Mouse (Mus musculus) hindbrain, postnatal 0 days (tissue): ENCODE data around the gene Slc6a5. TPM values are rescaled to one million over a fixed set of nuclear protein-coding genes. Genes with fewer than 3 reads are reported as not detected.

ENCODE experiments used
- ATAC-seq: fragments of 200-750 bp; cut with Nextera tagmentation; 2 replicates; pipeline ENCODE4 v1.8.0; 2017; ENCODE audit warnings: mild to moderate bottlenecking, moderate TSS enrichment, moderate library complexity
- DNase-seq: peaks from one replicate; pipeline ENCODE4 v3.0.0-alpha.2; 2015; ENCODE audit warnings: low spot score
- H3K27ac ChIP-seq: fragments of 300-500 bp; sonication (generic); 2 replicates; pipeline ENCODE4 v1.5.1; 2014; ENCODE audit warnings: mild to moderate bottlenecking
- H3K27me3 ChIP-seq: fragments of 300-500 bp; sonication (generic); 2 replicates; pipeline ENCODE4 v1.6.1; 2014; ENCODE audit warnings: low read length, mixed read lengths; ENCODE audit not compliant: insufficient read depth
- H3K36me3 ChIP-seq: fragments of 300-500 bp; sonication (generic); 2 replicates; pipeline ENCODE4 v1.6.1; 2014; ENCODE audit warnings: low read length, mixed read lengths; ENCODE audit not compliant: insufficient read depth
- H3K4me1 ChIP-seq: fragments of 300-500 bp; sonication (generic); 2 replicates; pipeline ENCODE4 v1.6.1; 2014; ENCODE audit warnings: antibody characterized with exemption, low read length, mixed read lengths; ENCODE audit not compliant: insufficient read depth
- H3K4me2 ChIP-seq: fragments of 300-500 bp; sonication (generic); 2 replicates; pipeline ENCODE4 v1.6.1; 2014; ENCODE audit warnings: low read depth, mild to moderate bottlenecking, low read length, moderate library complexity, mixed read lengths
- H3K4me3 ChIP-seq: fragments of 300-500 bp; sonication (generic); 2 replicates; pipeline ENCODE4 v1.5.1; 2014; ENCODE audit warnings: low read length
- H3K9ac ChIP-seq: fragments of 300-500 bp; sonication (generic); replicated peaks from 2 replicates; pipeline ENCODE4 v1.6.1; 2014; ENCODE audit warnings: mild to moderate bottlenecking, low read length, moderate library complexity, mixed read lengths
- H3K9me3 ChIP-seq: fragments of 300-500 bp; sonication (generic); 2 replicates; pipeline ENCODE4 v1.6.1; 2016; ENCODE audit warnings: low read length, mixed read lengths
- CTCF ChIP-seq: IDR thresholded peaks from 2 replicates; pipeline ENCODE4 v1.5.1; 2016; ENCODE audit warnings: antibody characterized with exemption, control low read depth, low read depth
- WGBS: fragments of 180-500 bp; shearing (Covaris S2); extraction: QIAGEN DNeasy Blood & Tissue Kit; methylation state at CpG from one replicate; pipeline ENCODE4 v1.1.7; 2014; 5-methylcytosine and 5-hydroxymethylcytosine counted together
- polyA plus RNA-seq: library from polyadenylated mRNA; unstranded; fragments of >200 nt; fragmentation: Nextera tagmentation; extraction: Ambion mirVana; gene quantifications from 2 replicates; pipeline ENCODE4 v1.2.1, GENCODE M21; 2015
- total RNA-seq: library from RNA; depleted of rRNA; stranded (reverse); fragments of >200 nt; gene quantifications from 2 replicates; pipeline ENCODE4 v1.2.3, GENCODE M21; 2014

The Slc6a5 gene
- total and polyA plus RNA-seq, 2 experiments from 2014 or later = 10.9 to 49.6 TPM

GRCm38 (mm10) chr7:49942490-49942889 lies 32.5 kb downstream of the Slc6a5 start:
- Histone ChIP-seq H3K36me3 (no peaks in the 10 kb centered on the region), H3K9ac (no peak overlapping the region), H3K4me2 (no peak overlapping the region), H3K4me3 (no peak overlapping the region), H3K9me3 (no peaks in the 10 kb centered on the region), H3K27ac (no peak overlapping the region), H3K4me1 (no peaks in the 10 kb centered on the region), H3K27me3 (no peaks in the 10 kb centered on the region)
- 0 out of 2 replicates have a peak, but pooled peaks have one; percentile 30 for ATAC-seq
- no peak for DNase-seq
- TF ChIP-seq CTCF = no peak
- WGBS = 52% methylated on average over 5 of the region's 5 CpGs

GRCm38 (mm10) chr7:49946691-49947090 lies 36.7 kb downstream of the Slc6a5 start:
- ATAC-seq (no peak), DNase-seq (no peak)
- Histone ChIP-seq H3K27me3 (no peaks in the 10 kb centered on the region), H3K36me3 (no peaks in the 10 kb centered on the region), H3K4me3 (no peak overlapping the region), H3K27ac (no peak overlapping the region), H3K4me1 (no peaks in the 10 kb centered on the region), H3K9ac (no peak overlapping the region), H3K4me2 (no peak overlapping the region), H3K9me3 (no peaks in the 10 kb centered on the region)
- no peak for TF ChIP-seq CTCF
- 90% methylated on average over 9 of the region's 9 CpGs for WGBS

GRCm38 (mm10) chr7:49953546-49954181 lies 43.7 kb downstream of the Slc6a5 start:
- 47% methylated on average over 4 of the region's 4 CpGs for WGBS
- H3K4me2 ChIP-seq = no peak overlapping the region
- H3K27me3 ChIP-seq = no peaks in the 10 kb centered on the region
- H3K9ac ChIP-seq = no peak overlapping the region
- ATAC-seq = 0 out of 2 replicates have a peak, but pooled peaks have one; percentile 50
- no peaks in the 10 kb centered on the region for H3K36me3 ChIP-seq
- peak; percentile 75 for TF ChIP-seq CTCF
- DNase-seq = peak; percentile 81
- no peaks in the 10 kb centered on the region for H3K9me3 ChIP-seq
- H3K4me1 ChIP-seq = no peaks in the 10 kb centered on the region
- H3K27ac ChIP-seq = no peak overlapping the region
- no peak overlapping the region for H3K4me3 ChIP-seq

DNA sequence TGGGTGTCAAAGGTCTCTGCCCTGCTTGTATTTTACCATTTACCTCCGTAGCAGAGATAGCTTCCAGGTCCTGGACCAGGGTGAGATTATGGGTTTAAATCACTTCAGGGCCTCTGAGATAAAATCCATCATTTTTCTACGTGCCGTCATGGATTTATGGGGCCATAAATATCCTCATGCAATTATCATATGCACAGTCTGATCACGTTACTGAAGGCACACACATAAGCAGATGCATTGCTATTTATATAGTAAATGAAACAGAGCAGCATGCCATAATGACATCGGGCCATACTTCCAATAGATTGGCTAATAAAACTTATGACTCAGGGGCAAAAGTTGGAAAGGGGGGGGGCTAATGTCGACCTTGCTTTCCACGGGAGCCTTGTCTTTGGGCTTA lies 44.9 kb downstream of the Slc6a5 start:
- ATAC-seq (no peak), DNase-seq (no peak)
- H3K9ac ChIP-seq = no peak overlapping the region
- H3K4me3 ChIP-seq = no peak overlapping the region
- H3K36me3 ChIP-seq = no peaks in the 10 kb centered on the region
- H3K27ac ChIP-seq = no peak overlapping the region
- no peaks in the 10 kb centered on the region for H3K4me1 ChIP-seq
- no peaks in the 10 kb centered on the region for H3K27me3 ChIP-seq
- H3K9me3 ChIP-seq = no peaks in the 10 kb centered on the region
- 67% methylated on average over 7 of the region's 7 CpGs for WGBS
- H3K4me2 ChIP-seq = no peak overlapping the region
- TF ChIP-seq CTCF = no peak

DNA sequence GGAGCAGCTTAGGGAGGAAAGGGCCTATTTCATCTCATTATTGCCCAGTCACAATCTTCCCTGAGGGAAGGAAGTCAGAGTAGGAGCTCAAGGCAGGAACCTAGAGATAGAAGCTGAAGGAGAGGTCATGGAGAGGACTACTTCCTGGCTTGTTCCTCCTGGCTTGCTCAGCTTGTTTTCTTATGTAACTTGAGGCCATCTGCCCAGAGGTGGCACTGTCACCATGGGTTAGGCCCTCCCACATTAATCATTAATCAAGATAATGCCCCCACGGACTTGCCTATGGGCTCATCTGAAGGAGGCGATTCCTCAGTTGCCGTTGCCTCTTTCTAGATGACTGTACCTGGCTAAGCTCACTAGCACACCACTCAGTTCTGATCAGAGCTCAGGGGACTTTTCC lies 47.2 kb downstream of the Slc6a5 start:
- no peak overlapping the region for H3K27ac ChIP-seq
- no peak for DNase-seq
- H3K4me2 ChIP-seq = no peak overlapping the region
- no peak overlapping the region for H3K4me3 ChIP-seq
- 68% methylated on average over 3 of the region's 3 CpGs for WGBS
- ATAC-seq = no peak
- H3K4me1 ChIP-seq = no peaks in the 10 kb centered on the region
- no peak for TF ChIP-seq CTCF
- no peaks in the 10 kb centered on the region for H3K36me3 ChIP-seq
- H3K27me3 ChIP-seq = no peaks in the 10 kb centered on the region
- no peak overlapping the region for H3K9ac ChIP-seq
- H3K9me3 ChIP-seq = no peaks in the 10 kb centered on the region

- no peaks in the 10 kb centered on the region for H3K9me3 ChIP-seq
- H3K4me3 ChIP-seq = no peak overlapping the region
- TF ChIP-seq CTCF = no peak
- no peak for DNase-seq
- 55% methylated on average over 2 of the region's 2 CpGs for WGBS
- H3K4me1 ChIP-seq = no peaks in the 10 kb centered on the region
- no peak overlapping the region for H3K27ac ChIP-seq
- H3K9ac ChIP-seq = no peak overlapping the region
- H3K27me3 ChIP-seq = no peaks in the 10 kb centered on the region
- ATAC-seq = no peak
- H3K4me2 ChIP-seq = no peak overlapping the region
- no peaks in the 10 kb centered on the region for H3K36me3 ChIP-seq
Observed at GRCm38 (mm10) chr7:49963764-49964163, 53.8 kb downstream of the Slc6a5 start.

- no peak for DNase-seq
- 0 out of 2 replicates have a peak, but pooled peaks have one; percentile 32 for ATAC-seq
- Histone ChIP-seq H3K36me3 (no peaks in the 10 kb centered on the region), H3K4me1 (no peaks in the 10 kb centered on the region), H3K27ac (no peak overlapping the region), H3K27me3 (no peaks in the 10 kb centered on the region), H3K9ac (no peak overlapping the region), H3K4me3 (no peak overlapping the region), H3K9me3 (no peaks in the 10 kb centered on the region), H3K4me2 (no peak overlapping the region)
- no peak for TF ChIP-seq CTCF
- 26% methylated on average over 4 of the region's 4 CpGs for WGBS
Observed at GRCm38 (mm10) chr7:49969516-49969915, 59.6 kb downstream of the Slc6a5 start.
